Mouse (Mus musculus): ENCODE measurements around the gene Vasp. TPM values are rescaled to one million over a fixed set of nuclear protein-coding genes. Genes with fewer than 3 reads are reported as not detected.
"Not testable (repeated sequence)": the region's sequence is repeated elsewhere in the genome, so short reads cannot be mapped to it uniquely, and the experiment has no call there.

Vasp gene
- polyA plus RNA-seq, 1 experiment from 2014 or later: 106 TPM

DNA sequence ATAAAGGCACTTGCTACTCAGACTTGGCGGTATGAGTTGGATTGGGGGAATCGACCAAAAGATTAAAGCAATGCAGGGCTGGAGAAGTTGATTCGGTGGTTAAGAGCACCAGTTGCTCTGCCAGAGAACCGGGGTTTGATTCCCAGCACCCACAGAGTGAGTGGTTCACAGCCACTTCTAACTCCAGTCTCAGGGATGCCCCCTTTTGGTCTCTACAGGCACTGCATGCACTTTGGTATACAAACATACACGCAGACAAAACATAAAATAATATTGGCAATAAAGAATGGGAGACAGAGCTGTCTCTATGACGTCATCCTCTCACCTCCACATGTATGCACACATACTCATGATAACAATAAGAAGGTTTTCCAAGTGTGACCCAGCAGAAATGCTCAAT lies 25.4 kb upstream of the Vasp start:
- H3K4me3 ChIP-seq (ENCODE audit: low read length): no peak overlapping the region
- ATAC-seq: no peak
- WGBS: 83% methylated on average over 6 of the region's 6 CpGs

DNA sequence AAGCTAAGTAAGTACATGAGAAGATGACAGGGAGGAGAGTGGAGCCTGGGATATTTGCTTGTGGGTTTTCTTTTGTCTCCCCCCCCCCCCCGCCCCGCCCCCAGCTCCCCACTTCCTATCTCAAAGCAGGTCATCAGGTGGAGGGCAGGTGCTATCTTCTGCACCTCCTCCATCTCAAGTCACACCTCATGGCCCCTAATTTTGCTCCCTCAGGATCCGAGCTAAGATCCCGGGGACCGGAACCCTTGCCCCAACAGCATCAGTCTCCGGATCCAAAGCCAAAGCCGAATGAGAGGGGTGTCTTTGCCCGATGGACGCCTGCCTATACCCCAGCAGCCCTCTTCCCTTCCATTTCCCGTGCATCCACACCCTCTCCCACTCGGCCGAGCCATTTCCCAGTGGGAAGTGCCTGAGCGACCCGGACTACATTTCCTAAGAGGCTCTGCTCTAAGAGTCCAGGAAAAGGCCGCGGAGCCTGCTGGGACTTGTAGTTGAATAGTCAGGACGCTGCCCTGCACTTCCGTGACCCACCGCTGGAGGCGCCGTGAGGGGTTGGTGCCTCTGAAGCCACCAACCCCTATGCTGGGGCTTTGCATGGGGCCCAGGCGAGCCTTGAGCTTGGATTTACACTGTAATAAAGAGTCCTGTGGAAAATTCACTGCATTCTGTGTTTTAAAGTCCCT lies 24.0 kb upstream of the Vasp start:
- peak overlapping the region; percentile 68 for H3K9ac ChIP-seq (ENCODE audit: low read depth, low read length)

More for the DNA sequence above, 25.4 kb upstream of the Vasp start:
- no peak overlapping the region for H3K9ac ChIP-seq (ENCODE audit: low read depth, low read length)
- no peaks in the 10 kb centered on the region for H3K9me3 ChIP-seq (ENCODE audit: control insufficient read depth, low read length)
- no peaks in the 10 kb centered on the region for H3K36me3 ChIP-seq (ENCODE audit: control insufficient read depth, insufficient read depth, low read length)
- H3K27ac ChIP-seq (ENCODE audit: low read length): no peak overlapping the region
- H3K4me2 ChIP-seq (ENCODE audit: low read depth, low read length): no peak overlapping the region
- H3K27me3 ChIP-seq (replicated peaks; ENCODE audit: control insufficient read depth, insufficient read depth, low read length): peaks cover 7% of the 10 kb centered on the region
- peaks cover 8% of the 10 kb centered on the region for H3K4me1 ChIP-seq (ENCODE audit: control insufficient read depth, insufficient read depth, low read length)

DNA sequence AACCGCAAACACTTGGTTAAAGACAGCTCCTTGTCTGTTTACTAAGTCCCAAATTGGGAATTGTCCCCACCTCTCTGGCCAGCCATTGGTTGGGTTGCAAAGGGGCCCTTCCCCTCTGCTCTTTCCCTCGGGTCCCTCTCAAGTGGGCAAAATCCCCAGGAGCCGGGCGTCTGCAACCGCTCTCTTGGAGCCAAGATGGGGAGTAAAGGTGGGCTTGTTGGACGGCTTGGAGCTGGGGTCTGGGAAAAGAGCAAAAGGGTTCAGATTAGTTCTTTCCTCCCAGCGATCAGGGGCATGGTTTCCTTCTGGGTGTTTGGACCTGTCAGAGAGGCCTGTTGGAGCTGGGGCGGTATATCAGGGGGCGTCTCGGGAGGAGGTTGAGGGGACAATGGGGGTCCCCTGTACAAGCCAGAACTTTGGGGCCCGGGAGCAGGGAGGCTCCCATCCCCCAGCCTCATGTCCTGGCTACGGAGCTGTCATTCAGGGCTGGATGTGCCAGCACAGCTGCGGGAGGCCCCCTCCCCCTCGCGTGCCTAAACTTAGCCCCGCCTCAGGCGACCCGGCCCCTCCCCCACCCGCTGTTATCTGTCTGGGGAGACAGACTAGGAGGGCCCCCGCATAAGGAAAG lies 19.5 kb upstream of the Vasp start:
- Histone ChIP-seq H3K27me3 (replicated peaks; ENCODE audit: control insufficient read depth, insufficient read depth, low read length) (no peaks in the 10 kb centered on the region), H3K9ac (ENCODE audit: low read depth, low read length) (peak overlapping the region; percentile 56), H3K4me3 (ENCODE audit: low read length) (peak overlapping the region; percentile 52), H3K9me3 (ENCODE audit: control insufficient read depth, low read length) (no peaks in the 10 kb centered on the region), H3K36me3 (ENCODE audit: control insufficient read depth, insufficient read depth, low read length) (no peaks in the 10 kb centered on the region), H3K4me1 (ENCODE audit: control insufficient read depth, insufficient read depth, low read length) (peaks cover 14% of the 10 kb centered on the region), H3K27ac (ENCODE audit: low read length) (peak overlapping the region; percentile 48; the same call in 1 of the 2 replicates), H3K4me2 (ENCODE audit: low read depth, low read length) (peak overlapping the region; percentile 63)
- ATAC-seq: peak; percentile 37
- WGBS: 2% methylated on average over 20 of the region's 20 CpGs

More for the DNA sequence above, 24.0 kb upstream of the Vasp start:
- peak; percentile 75 for ATAC-seq
- H3K4me2 ChIP-seq (ENCODE audit: low read depth, low read length): peak overlapping the region; percentile 71
- H3K4me1 ChIP-seq (ENCODE audit: control insufficient read depth, insufficient read depth, low read length): peaks cover 13% of the 10 kb centered on the region
- no peaks in the 10 kb centered on the region for H3K36me3 ChIP-seq (ENCODE audit: control insufficient read depth, insufficient read depth, low read length)
- no peaks in the 10 kb centered on the region for H3K27me3 ChIP-seq (replicated peaks; ENCODE audit: control insufficient read depth, insufficient read depth, low read length)
- 11% methylated on average over 21 of the region's 22 CpGs for WGBS
- H3K4me3 ChIP-seq (ENCODE audit: low read length): peak overlapping the region; percentile 46
- H3K9me3 ChIP-seq (ENCODE audit: control insufficient read depth, low read length): no peaks in the 10 kb centered on the region
- no peak overlapping the region for H3K27ac ChIP-seq (ENCODE audit: low read length)

DNA sequence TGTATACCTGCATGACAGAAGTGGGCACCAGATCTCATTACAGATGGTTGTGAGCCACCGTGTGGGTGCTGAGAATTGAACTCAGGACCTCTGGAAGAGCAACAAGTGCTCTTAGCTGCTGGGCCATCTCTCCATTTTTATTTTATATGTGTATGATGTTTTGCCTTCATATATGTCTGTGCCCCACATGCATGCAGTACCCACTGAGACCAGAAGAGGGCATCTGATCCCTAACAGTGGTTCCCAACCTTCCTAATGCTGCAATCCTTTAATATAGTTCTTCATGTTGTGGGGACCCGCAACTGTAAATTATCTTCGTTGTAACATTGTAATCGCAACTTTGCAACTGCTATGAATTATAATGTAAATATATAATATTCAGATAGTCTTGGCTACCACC lies 13.1 kb upstream of the Vasp start:
- Histone ChIP-seq H3K9ac (ENCODE audit: low read depth, low read length) (no peak overlapping the region), H3K27ac (ENCODE audit: low read length) (no peak overlapping the region), H3K4me1 (ENCODE audit: control insufficient read depth, insufficient read depth, low read length) (peaks cover 10% of the 10 kb centered on the region), H3K4me3 (ENCODE audit: low read length) (no peak overlapping the region), H3K36me3 (ENCODE audit: control insufficient read depth, insufficient read depth, low read length) (no peaks in the 10 kb centered on the region), H3K27me3 (replicated peaks; ENCODE audit: control insufficient read depth, insufficient read depth, low read length) (peaks cover 29% of the 10 kb centered on the region), H3K4me2 (ENCODE audit: low read depth, low read length) (no peak overlapping the region), H3K9me3 (ENCODE audit: control insufficient read depth, low read length) (no peaks in the 10 kb centered on the region)
- 28% methylated on average over 4 of the region's 4 CpGs for WGBS
- no peak for ATAC-seq

DNA sequence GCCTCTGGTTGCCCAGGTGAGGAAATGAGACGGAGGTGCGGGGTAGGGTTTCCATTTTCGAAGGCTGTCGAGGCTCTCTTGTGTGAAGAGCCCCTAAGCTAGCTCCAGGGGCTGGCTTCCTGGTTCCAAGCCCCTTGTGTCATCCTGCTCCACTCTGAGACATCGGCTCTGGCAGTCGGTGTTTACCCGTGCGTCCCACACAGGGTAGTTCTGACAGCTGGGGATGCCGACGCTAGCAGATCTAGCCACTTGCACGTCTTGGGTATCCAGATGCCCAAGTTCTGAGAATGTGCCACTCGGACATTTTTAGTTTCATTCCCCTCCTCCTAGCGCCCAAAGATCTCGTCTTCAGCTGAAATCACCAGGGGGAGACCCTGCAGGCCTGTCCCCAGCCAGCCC lies 11.8 kb upstream of the Vasp start:
- Histone ChIP-seq H3K4me3 (ENCODE audit: low read length) (peak overlapping the region; percentile 66), H3K27me3 (replicated peaks; ENCODE audit: control insufficient read depth, insufficient read depth, low read length) (peaks cover 42% of the 10 kb centered on the region), H3K27ac (ENCODE audit: low read length) (no peak overlapping the region), H3K9ac (ENCODE audit: low read depth, low read length) (no peak overlapping the region), H3K4me1 (ENCODE audit: control insufficient read depth, insufficient read depth, low read length) (peaks cover 10% of the 10 kb centered on the region), H3K36me3 (ENCODE audit: control insufficient read depth, insufficient read depth, low read length) (no peaks in the 10 kb centered on the region), H3K4me2 (ENCODE audit: low read depth, low read length) (peak overlapping the region; percentile 100), H3K9me3 (ENCODE audit: control insufficient read depth, low read length) (no peaks in the 10 kb centered on the region)
- no peak for ATAC-seq
- WGBS: 33% methylated on average over 14 of the region's 14 CpGs

DNA sequence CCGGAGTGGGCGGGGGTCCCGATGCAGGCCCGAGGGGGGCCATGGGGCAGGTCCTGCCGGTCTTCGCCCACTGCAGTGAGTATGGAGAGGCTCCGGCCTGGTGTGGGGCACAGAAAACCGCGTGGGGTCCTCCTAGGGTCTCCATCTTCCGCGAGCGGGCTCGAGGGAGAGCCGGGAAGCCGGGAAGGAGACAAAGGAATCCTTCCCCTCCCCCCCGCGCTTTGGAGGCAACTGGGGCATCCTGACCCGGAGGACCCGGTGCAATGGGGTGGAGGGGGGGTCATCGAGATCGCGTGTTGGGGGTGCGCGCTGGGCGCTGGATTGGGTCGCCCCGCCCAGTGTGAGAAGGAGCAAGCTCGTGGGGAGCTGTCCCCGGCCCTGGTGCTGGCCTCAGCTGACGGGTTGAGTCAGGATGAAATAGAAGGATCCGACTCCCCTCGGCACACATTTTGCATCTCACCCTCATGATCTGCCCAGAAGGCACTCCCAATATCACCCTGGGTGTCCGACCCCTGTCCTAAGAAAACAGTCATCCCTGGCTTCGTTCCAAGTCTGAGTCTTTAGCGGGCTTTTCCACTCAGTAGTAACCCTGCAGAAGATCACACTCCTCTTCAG lies 11.3 kb upstream of the Vasp start:
- Histone ChIP-seq H3K4me3 (ENCODE audit: low read length) (peak overlapping the region; percentile 66), H3K27ac (ENCODE audit: low read length) (no peak overlapping the region), H3K4me2 (ENCODE audit: low read depth, low read length) (peak overlapping the region; percentile 100), H3K9me3 (ENCODE audit: control insufficient read depth, low read length) (no peaks in the 10 kb centered on the region), H3K27me3 (replicated peaks; ENCODE audit: control insufficient read depth, insufficient read depth, low read length) (peaks cover 47% of the 10 kb centered on the region), H3K4me1 (ENCODE audit: control insufficient read depth, insufficient read depth, low read length) (peaks cover 10% of the 10 kb centered on the region), H3K9ac (ENCODE audit: low read depth, low read length) (peak overlapping the region; percentile 57), H3K36me3 (ENCODE audit: control insufficient read depth, insufficient read depth, low read length) (no peaks in the 10 kb centered on the region)
- under 1% methylated on average over 35 of the region's 35 CpGs for WGBS
- ATAC-seq: peak; percentile 57

DNA sequence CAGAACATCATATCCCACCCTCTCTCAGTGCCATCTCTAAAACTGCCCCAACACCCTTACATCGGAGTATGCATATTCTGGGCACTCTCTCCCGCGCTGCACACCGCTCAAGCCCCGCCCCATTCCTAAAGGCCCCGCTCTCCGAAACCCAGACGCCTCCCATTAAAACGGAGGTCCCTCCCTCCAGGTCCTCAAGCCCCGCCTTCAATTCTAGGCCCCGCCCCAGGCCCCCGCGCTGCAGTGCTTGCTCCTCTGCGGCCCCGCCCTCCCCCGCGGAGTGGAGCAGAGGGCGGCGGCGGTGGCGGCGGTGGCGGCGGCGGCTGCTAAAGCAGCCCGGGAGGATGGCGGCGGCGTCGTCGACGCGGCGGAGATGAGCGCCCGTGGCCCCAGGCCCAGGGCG lies 10.8 kb upstream of the Vasp start, which contains the start of gene Rtn2:
Rtn2 (plus strand) TSS at position 240 of the 400 bp plus-strand sequence.
- WGBS: under 1% methylated on average over 35 of the region's 37 CpGs
- Histone ChIP-seq H3K36me3 (ENCODE audit: control insufficient read depth, insufficient read depth, low read length) (no peaks in the 10 kb centered on the region), H3K4me1 (ENCODE audit: control insufficient read depth, insufficient read depth, low read length) (peaks cover 10% of the 10 kb centered on the region), H3K27me3 (replicated peaks; ENCODE audit: control insufficient read depth, insufficient read depth, low read length) (peaks cover 50% of the 10 kb centered on the region), H3K4me2 (ENCODE audit: low read depth, low read length) (peak within 1 kb of the TSS; percentile 100), H3K4me3 (ENCODE audit: low read length) (peak within 1 kb of the TSS; percentile 66), H3K9me3 (ENCODE audit: control insufficient read depth, low read length) (no peaks in the 10 kb centered on the region), H3K9ac (ENCODE audit: low read depth, low read length) (peak within 1 kb of the TSS; percentile 57), H3K27ac (ENCODE audit: low read length) (no peak within 1 kb of the TSS)
- ATAC-seq: peak; percentile 84

DNA sequence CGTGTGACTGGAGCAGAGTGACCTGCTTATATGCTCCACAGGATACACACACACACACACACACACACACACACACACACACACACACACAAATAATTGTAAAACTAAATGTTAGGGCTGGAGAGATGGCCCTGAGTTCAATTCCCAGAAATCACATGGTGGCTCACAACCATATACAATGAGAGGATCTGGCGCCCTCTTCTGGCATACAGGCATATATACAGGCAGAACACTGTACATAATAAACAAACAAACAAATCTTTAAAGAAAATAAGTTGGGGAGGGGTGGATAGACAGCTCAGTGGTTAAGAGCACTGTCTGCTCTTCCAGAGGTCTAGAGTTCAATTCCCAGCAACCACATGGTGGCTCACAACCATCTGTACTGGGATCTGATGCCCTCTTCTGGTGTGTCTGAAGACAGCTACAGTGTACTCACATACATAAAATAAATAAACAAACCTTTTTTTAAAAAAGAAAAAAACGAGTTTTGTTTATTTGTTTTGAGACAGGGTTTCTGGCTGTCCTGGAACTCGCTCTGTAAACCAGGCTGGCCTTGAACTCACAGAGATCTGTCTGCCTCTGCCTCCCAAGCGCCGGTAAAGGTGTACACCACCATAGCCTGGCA lies 10.2 kb upstream of the Vasp start:
- Histone ChIP-seq H3K4me2 (ENCODE audit: low read depth, low read length) (peak overlapping the region; percentile 100), H3K4me3 (ENCODE audit: low read length) (peak overlapping the region; percentile 66; the same call in 1 of the 2 replicates), H3K4me1 (ENCODE audit: control insufficient read depth, insufficient read depth, low read length) (peaks cover 10% of the 10 kb centered on the region), H3K27me3 (replicated peaks; ENCODE audit: control insufficient read depth, insufficient read depth, low read length) (peaks cover 50% of the 10 kb centered on the region)
- not testable (repeated sequence) for H3K9ac ChIP-seq (ENCODE audit: low read depth, low read length); H3K27ac ChIP-seq (ENCODE audit: low read length); H3K36me3 ChIP-seq (ENCODE audit: control insufficient read depth, insufficient read depth, low read length); H3K9me3 ChIP-seq (ENCODE audit: control insufficient read depth, low read length)
- ATAC-seq: peak; percentile 2; the same call in 1 of the 2 replicates
- 36% methylated on average over 6 of the region's 6 CpGs for WGBS

DNA sequence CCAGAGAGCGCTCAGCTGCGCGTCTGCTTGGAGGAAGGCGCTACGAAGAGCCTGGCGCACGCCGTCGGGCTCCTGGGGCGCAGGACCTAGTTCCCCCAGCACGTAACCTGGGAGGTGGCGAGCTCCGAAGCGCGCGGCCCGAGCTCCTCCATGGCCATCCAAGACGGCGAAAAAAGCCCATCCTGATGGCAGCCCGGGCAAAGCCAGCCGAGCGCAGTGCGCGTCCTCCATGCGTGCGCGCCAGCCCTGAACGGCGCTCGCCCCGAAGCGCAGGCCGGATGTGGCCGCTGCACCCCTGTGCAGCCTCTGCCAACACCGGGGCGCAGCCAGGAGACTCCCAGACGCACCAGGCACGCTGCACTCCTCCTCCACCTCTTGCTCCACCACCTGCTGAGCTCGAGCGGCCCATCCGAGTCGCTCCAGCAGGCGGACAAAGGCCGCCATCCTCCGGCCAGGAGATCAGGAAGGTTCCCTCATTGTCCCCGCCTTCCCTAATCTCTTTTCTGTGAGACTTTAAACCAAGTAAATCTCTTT lies 8.0 kb upstream of the Vasp start, which contains the start of gene Ppm1n:
Ppm1n (minus strand) TSS at position 484 of the 534 bp plus-strand sequence.
- ATAC-seq: no peak
- peaks cover 10% of the 10 kb centered on the region for H3K4me1 ChIP-seq (ENCODE audit: control insufficient read depth, insufficient read depth, low read length)
- peaks cover 50% of the 10 kb centered on the region for H3K27me3 ChIP-seq (replicated peaks; ENCODE audit: control insufficient read depth, insufficient read depth, low read length)
- H3K36me3 ChIP-seq (ENCODE audit: control insufficient read depth, insufficient read depth, low read length): no peaks in the 10 kb centered on the region
- H3K4me2 ChIP-seq (ENCODE audit: low read depth, low read length): peak within 1 kb of the TSS; percentile 43
- WGBS: under 1% methylated on average over 46 of the region's 46 CpGs
- H3K9ac ChIP-seq (ENCODE audit: low read depth, low read length): no peak within 1 kb of the TSS
- peak within 1 kb of the TSS; percentile 36 for H3K4me3 ChIP-seq (ENCODE audit: low read length)
- peaks cover 3% of the 10 kb centered on the region; the same call in 1 of the 2 replicates for H3K9me3 ChIP-seq (ENCODE audit: control insufficient read depth, low read length)
- no peak within 1 kb of the TSS for H3K27ac ChIP-seq (ENCODE audit: low read length)
